Mouse (Mus musculus): ENCODE data around the gene Gm49396.

DNA sequence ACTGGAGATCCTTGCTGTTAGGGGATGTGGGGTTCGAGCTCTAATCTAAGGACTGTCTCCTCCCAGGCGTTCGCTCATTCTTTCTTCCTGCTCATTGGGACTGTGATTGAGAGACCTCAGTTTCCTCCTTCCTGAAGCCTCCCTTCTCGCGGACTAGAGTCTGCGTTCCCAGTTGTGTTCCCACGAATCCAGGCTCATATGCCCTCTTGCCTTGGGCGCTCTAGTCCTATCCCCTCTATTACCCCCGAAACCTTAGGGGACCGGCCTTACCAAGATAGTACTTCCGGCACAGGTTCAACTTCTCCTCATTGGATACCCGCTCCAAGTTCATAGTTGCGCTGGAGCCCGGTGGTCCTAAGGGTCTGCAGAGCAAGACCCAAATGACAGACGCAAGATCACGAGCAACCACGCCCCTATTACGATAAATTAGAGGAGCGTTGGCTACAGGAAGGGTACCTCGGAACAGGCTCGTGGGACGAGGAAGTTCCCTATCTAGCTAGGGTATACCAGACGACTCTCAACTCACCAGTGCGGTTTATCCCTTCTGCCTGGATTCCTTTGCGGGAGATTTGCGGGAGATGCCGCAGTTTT lies 523 bp upstream of the Gm49396 start:
- TF ChIP-seq POLR2A (IDR thresholded peaks at IDR 0.05; ENCODE audit: borderline replicate concordance, low read depth, low read length) (no peak), CTCF (IDR thresholded peaks at IDR 0.05; ENCODE audit: low read depth, low read length) (no peak)
